Mouse (Mus musculus) neutrophil, adult 5-6 weeks (primary cell): Measurements from ENCODE around the gene Il4. TPM values are rescaled to one million over a fixed set of nuclear protein-coding genes. Genes with fewer than 3 reads are reported as not detected.

Experiments
- ATAC-seq: fragments of 151-379, 151-347 bp; 2 replicates; pipeline ENCODE4 v1.8.0; 2017; ENCODE audit warnings: mild to moderate bottlenecking, moderate TSS enrichment; ENCODE audit not compliant: insufficient number of reproducible peaks, poor library complexity, low FRiP score, severe bottlenecking; ENCODE audit errors: extremely low read depth
- total RNA-seq: library from RNA; stranded (forward); fragments of 200-1000 nt; gene quantifications from 2 replicates; pipeline ENCODE4 v1.2.3, GENCODE M21; 2017

Il4 gene
- total RNA-seq, 1 experiment from 2014 or later, result 1.9 TPM

DNA sequence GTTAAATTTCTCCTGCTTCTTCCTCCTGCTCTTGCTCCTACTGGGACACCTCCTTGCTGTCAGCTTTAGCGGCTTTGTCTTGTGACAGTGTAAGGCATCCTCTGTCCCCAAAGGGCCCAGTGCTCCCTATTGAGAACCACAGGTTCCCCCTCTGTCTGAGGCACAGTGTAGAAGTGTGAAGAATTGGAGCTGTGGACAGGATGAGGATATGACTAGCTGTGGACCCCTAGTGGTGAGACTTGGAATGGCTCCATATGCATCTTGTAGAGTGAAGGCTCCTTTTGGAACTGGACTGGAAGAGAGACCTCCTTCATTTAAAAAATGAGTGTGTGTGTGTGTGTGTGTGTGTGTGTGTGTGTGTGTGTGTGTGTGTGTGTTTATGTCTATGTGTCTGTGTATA, 9.4 kb upstream of the Il4 start:
- peak; percentile 48; the same call in 1 of the 2 replicates for ATAC-seq

DNA sequence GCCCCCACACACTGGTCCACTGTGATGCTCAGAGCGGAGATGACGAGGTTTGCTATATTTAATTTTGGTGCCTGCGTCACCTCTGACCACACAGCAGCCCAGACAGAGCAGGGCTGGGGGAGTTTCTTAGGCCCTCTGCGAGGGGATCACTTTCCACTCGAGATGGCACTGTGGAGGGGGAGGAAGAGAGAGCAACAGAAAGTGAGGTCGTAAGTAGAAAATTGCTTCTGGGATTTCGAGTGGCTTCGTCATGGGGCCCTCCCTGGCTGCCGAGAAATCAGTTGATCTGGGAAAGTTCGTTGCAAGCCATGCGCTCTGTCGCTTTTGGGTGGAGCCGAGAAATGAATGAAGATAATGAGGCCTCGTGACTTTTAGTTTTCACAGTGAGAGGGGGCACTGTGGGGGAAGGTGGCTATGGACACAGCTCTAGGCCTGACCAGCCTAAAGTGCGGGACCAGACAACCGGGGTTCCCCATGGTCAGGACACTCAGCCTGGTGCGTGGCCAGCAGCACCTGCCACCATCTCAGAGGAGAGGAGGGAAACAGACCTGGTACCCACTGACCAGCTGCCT, 8.4 kb upstream of the Il4 start:
- ATAC-seq, result no peak

DNA sequence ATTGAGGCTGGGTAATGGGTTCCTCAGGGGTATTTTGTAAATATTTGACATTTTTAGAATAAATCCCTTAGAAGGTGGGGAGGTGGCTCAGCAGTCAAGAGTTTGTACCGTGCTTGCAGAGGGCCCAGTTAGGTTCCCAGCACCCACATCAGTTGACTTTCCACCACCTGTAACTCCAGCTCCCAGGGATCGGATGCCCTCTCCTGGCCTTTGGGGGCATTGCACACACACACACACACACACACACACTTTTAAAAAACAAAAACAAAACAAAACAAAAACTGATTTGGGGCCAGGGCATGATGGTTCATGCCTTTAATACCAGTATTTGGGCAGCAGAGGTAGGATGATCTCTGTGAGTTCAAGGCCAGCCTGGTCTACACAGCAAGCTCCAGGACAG, 5.7 kb upstream of the Il4 start:
- no peak for ATAC-seq

- ATAC-seq, result no peak
Observed at GRCm38 (mm10) chr11:53623573-53623972, 5.1 kb upstream of the Il4 start.

DNA sequence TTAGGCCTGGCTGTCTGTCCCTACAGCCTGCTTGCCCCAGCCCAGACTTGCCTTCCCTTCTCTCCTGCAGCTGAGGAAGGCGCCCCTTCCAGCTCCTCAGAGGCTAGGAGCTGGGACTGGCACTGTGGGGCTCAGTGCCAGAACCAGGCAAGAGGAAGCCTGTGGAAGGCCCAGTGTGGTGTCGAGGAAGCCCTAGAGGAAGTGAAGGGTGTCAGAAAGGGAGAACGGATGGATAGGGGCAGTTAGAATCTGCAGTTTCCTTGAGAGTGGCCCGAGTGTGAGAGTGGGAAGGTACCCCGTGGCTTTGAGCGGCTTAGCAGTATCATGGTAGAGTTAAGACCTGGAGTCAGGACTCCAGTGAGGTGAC, 4.0 kb upstream of the Il4 start:
- no peak for ATAC-seq

- ATAC-seq, result no peak
Observed at GRCm38 (mm10) chr11:53621582-53622439, 3.3 kb upstream of the Il4 start.

DNA sequence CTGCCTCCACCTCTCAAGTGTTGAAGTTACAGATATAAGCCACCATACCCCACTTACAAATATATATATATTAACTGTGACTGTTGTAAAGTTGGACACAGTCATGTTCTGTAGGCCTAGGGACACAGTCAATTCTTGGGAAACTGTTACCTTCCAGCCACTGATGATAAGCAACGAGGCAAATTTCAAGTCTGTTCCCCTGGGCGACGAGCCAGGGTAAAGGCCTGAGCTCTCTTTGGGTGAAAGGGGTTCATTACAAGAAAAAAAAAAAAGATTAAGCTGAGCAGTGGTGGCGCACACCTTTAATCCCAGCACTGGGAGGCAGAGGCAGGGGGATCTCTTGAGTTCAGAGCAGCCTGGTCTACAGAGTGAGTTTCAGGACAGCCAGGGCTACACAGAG, 1.6 kb upstream of the Il4 start:
- no peak for ATAC-seq

DNA sequence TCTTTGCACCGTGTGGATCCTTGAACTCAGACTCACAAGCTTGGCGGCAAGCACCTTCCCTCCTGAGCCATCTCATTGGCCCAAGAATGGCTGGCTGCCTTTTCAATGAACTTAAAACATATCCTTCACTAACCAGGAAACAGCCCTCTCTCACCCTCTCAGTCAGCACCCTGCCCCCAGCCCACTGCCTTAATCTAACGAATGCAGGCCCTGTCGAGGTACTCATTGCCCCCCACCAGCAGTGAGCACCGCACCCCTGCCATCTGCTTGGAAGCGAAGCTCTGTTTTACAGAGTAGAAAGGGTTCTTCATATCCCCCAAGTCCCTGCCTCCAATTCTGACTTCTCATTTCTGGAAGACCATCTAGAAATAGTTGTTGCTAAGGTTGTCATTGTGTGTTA, 959 bp upstream of the Il4 start:
- ATAC-seq, result no peak

GRCm38 (mm10) chr11:53617562-53618109, 833 bp downstream of the Il4 start:
- no peak for ATAC-seq

DNA sequence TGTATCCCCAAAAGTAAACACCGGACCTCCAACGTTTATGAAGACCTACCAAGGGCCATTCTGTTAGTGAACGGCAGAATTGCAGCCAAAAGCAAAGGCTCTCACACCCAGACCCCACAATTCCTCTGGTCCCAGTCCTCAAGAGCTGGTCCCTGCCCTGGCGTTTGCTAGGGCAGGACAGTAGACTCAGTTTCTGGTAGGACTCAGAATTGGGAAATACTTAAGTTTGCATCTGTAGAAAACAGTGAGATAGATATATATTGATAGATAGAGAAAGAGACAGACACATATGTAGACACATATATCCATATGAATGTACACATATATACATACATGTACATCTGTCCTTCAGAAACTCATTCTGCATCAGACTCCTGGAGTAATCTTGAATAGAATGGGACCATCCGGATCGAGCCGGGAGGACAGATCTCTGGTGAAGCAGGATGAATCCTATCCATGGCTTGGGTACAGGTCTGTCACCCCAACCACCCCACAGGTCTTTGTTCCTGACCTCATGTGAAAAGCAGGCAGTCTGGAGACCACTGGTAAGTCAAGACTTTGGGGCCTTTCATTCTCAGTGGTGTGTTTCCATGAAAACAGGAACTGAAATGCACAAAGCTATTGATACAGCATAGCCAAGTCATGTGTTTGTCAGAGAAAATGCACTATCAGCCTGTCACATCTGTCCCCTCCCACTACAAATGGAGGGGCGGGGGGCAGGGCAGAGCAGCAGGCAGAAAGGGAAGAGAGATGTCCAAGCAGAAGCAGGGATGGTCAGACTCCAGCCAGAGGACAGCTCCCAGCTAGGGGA, 1.5 kb downstream of the Il4 start:
- ATAC-seq, result no peak

GRCm38 (mm10) chr11:53615575-53615974, 2.9 kb downstream of the Il4 start:
- no peak for ATAC-seq

GRCm38 (mm10) chr11:53615172-53615571, 3.3 kb downstream of the Il4 start:
- no peak for ATAC-seq

- ATAC-seq, result no peak
Observed at GRCm38 (mm10) chr11:53609672-53610071, 8.8 kb downstream of the Il4 start.

GRCm38 (mm10) chr11:53609231-53609630, 9.2 kb downstream of the Il4 start:
- ATAC-seq, result no peak

DNA sequence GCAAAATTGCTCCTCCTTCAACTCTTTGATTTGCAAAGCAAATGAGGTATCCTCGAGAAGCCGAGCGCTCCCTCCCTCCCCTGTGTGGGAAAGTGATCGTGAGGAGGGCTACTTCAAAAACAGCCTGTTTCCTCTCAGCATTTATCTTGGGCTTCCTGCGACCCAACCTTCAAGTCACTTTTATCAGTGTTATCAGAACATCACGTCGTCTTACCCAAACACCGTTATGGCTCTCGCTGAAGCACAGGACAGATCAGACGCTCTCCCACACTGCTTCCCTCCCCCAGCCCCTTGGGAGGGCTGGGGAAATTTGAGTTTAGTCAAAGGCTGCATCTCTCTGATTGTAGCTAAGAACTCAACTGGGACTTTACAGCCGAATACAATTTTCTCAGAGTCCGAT, 12.9 kb downstream of the Il4 start:
- no peak for ATAC-seq

- no peak for ATAC-seq
Observed at GRCm38 (mm10) chr11:53604983-53605382, 13.5 kb downstream of the Il4 start.

DNA sequence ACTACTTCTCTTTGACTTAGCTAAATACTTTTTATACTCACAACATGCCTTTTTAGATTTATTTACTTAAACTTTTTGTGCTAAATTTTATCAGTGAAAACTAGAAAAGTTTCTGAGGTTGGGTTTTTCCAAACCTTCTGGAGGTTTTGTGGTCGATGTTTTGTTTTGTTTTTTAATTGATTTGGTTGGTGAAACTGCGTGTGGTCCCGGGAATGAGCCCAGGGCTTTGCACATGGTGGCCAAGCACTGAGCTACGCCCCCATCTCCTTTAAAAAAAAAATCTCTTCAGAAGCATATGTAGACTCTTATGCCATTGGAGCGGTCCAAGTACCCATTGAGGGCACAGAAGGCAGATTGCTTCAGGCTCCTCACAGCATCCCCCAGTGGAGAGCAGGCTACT, 27.4 kb downstream of the Il4 start:
- no peak for ATAC-seq

- ATAC-seq, result peak; percentile 39; the same call in 1 of the 2 replicates
Observed at GRCm38 (mm10) chr11:53590368-53590768, 28.1 kb downstream of the Il4 start.

DNA sequence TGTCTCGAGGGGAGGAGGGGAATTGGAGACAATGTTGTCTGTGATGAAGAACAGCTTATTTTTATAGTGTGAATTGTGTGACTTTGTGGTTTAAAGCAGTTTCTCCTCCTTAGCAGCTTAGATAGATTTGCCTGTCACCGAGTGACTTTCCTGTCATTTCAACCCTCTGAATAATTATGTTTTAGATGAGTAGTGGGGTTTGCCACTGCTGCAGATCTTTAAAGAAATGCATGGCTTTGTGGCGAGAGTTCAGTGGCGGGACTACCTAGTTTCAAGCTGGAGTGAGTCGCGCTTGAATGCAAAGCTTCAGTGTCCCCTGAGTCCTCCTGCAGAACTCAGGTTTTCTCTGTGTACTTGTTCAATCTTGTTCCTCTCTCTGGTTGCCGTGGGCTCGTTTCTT, 30.2 kb downstream of the Il4 start:
- ATAC-seq, result no peak

DNA sequence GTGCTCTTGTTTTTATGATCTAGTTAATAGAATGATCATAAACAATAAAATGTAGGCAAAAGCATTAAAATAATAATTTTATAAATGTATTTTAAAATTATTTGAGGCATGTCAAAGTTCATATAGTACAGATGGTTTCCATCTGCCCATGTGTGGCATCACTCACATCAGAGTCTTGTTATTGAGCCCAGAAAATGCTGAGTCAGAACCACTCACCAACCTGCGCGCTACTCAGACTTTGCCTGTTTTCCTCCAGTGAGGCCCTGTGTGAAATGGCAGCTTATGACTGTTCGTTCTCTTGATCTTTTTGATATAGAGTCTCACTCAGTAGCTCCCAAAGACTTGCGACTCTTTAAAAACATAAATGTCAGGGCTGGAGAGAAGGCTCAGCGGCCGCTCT, 33.0 kb downstream of the Il4 start:
- no peak for ATAC-seq
